Mouse (Mus musculus) spleen, adult 18-20 months (tissue): Measurements from ENCODE around the gene Pomgnt2.
"Not testable (repeated sequence)": the region's sequence is repeated elsewhere in the genome, so short reads cannot be mapped to it uniquely, and the experiment has no call there.

Experiments
- DNase-seq, 2 experiments: peaks; one replicate each; pipeline ENCODE4 v3.0.0; 2022; ENCODE audit warnings: mixed read lengths in 2 of 2

The Pomgnt2 gene

GRCm38 (mm10) chr9:121997010-121997409 is at the start of gene Pomgnt2:
Gene Pomgnt2, minus strand, starts transcription at chr9:121997110.
- no peak for DNase-seq

GRCm38 (mm10) chr9:122039848-122040247 is 42.9 kb upstream of the Pomgnt2 start:
- no peak for DNase-seq

GRCm38 (mm10) chr9:122038631-122039030 is 41.7 kb upstream of the Pomgnt2 start:
- no peak for DNase-seq

- no peak for DNase-seq
Measured at GRCm38 (mm10) chr9:122036496-122037054, 39.7 kb upstream of the Pomgnt2 start.

GRCm38 (mm10) chr9:122035807-122036206 is 38.9 kb upstream of the Pomgnt2 start:
- no peak for DNase-seq

- no peak for DNase-seq
Measured at GRCm38 (mm10) chr9:122034949-122035348, 38.0 kb upstream of the Pomgnt2 start.

- no peak for DNase-seq
Measured at GRCm38 (mm10) chr9:122032071-122032470, 35.2 kb upstream of the Pomgnt2 start.

- no peak for DNase-seq
Measured at GRCm38 (mm10) chr9:122030706-122031105, 33.8 kb upstream of the Pomgnt2 start.

GRCm38 (mm10) chr9:122029765-122030164 is 32.9 kb upstream of the Pomgnt2 start:
- DNase-seq = no peak

- DNase-seq = no peak
Measured at GRCm38 (mm10) chr9:122027914-122028745, 31.2 kb upstream of the Pomgnt2 start.

GRCm38 (mm10) chr9:122027081-122027913 is 30.4 kb upstream of the Pomgnt2 start:
- DNase-seq = no peak

- DNase-seq = no peak
Measured at GRCm38 (mm10) chr9:122025855-122026590, 29.1 kb upstream of the Pomgnt2 start.

GRCm38 (mm10) chr9:122024419-122024818 is 27.5 kb upstream of the Pomgnt2 start:
- no peak for DNase-seq

GRCm38 (mm10) chr9:122023873-122024272 is 27.0 kb upstream of the Pomgnt2 start:
- no peak for DNase-seq

- no peak for DNase-seq
Measured at GRCm38 (mm10) chr9:122022776-122023175, 25.9 kb upstream of the Pomgnt2 start.

GRCm38 (mm10) chr9:122021581-122021980 is 24.7 kb upstream of the Pomgnt2 start:
- no peak for DNase-seq

- DNase-seq = not testable (repeated sequence)
Measured at GRCm38 (mm10) chr9:122021171-122021570, 24.3 kb upstream of the Pomgnt2 start.

- DNase-seq = no peak
Measured at GRCm38 (mm10) chr9:122020321-122020720, 23.4 kb upstream of the Pomgnt2 start.

- DNase-seq = peak in 1 of 2 experiments; percentile 13
Measured at GRCm38 (mm10) chr9:122018782-122019395, 22.0 kb upstream of the Pomgnt2 start.

GRCm38 (mm10) chr9:122018079-122018478 is 21.2 kb upstream of the Pomgnt2 start:
- no peak for DNase-seq

- peak; percentile 40 to 76 for DNase-seq
Measured at GRCm38 (mm10) chr9:122014241-122014667, 17.3 kb upstream of the Pomgnt2 start.

- peak in 1 of 2 experiments; percentile 18 for DNase-seq
Measured at GRCm38 (mm10) chr9:122013629-122014028, 16.7 kb upstream of the Pomgnt2 start.
